Mouse (Mus musculus): ENCODE results near the gene Skap1. TPM values are rescaled to one million over a fixed set of nuclear protein-coding genes. Genes with fewer than 3 reads are reported as not detected.

The Skap1 gene
- polyA plus RNA-seq, 1 experiment from 2014 or later: 0.35 TPM

- Histone ChIP-seq H3K4me3 (ENCODE audit: low read depth, low read length) (no peak overlapping the region), H3K27ac (ENCODE audit: low read depth) (no peak overlapping the region), H3K36me3 (replicated peaks; ENCODE audit: insufficient read depth, low read length) (no peaks in the 10 kb centered on the region), H3K27me3 (ENCODE audit: insufficient read depth, low read length) (no peaks in the 10 kb centered on the region), H3K9ac (replicated peaks) (no peak overlapping the region), H3K4me2 (ENCODE audit: low read depth, low read length) (no peak overlapping the region), H3K4me1 (ENCODE audit: insufficient read depth) (no peaks in the 10 kb centered on the region), H3K9me3 (ENCODE audit: low read length) (no peaks in the 10 kb centered on the region)
- no peak for ATAC-seq
- no peak for TF ChIP-seq EP300 (IDR thresholded peaks at IDR 0.05; ENCODE audit: low read depth)
- TF ChIP-seq CTCF (IDR thresholded peaks at IDR 0.05; ENCODE audit: low read depth): 0 out of 2 replicates have a peak, but pooled peaks have one; percentile 11
- DNase-seq: no peak
- 38% methylated on average over 9 of the region's 9 CpGs for WGBS (ENCODE audit: insufficient replicate concordance)
Observed at GRCm38 (mm10) chr11:96729462-96729861, 265.1 kb downstream of the Skap1 start.

DNA sequence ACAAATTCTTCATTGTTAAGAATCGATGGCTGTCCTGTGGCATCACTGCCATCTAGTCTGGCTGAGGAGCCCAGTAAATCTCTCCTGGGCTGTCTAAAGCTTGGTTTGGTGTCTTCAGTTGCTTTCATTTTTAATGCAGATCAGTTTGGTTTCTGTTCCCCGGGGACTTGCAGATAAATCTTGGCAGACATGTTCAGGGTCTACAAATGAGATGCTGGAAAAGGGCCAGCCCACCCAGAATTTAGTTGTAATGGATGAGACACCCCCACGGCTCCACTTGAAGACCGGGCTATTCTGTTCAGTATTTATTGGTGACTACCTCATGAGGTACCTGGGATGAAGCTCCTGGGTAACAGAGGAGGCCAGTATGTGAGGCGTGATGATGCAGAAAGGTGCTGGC lies 265.9 kb downstream of the Skap1 start:
- H3K36me3 ChIP-seq (replicated peaks; ENCODE audit: insufficient read depth, low read length): no peaks in the 10 kb centered on the region
- H3K9me3 ChIP-seq (ENCODE audit: low read length): no peaks in the 10 kb centered on the region
- no peak overlapping the region for H3K9ac ChIP-seq (replicated peaks)
- no peak overlapping the region for H3K4me2 ChIP-seq (ENCODE audit: low read depth, low read length)
- no peak for ATAC-seq
- no peaks in the 10 kb centered on the region for H3K27me3 ChIP-seq (ENCODE audit: insufficient read depth, low read length)
- no peak overlapping the region for H3K4me3 ChIP-seq (ENCODE audit: low read depth, low read length)
- no peak for DNase-seq
- no peak for TF ChIP-seq EP300 (IDR thresholded peaks at IDR 0.05; ENCODE audit: low read depth)
- no peak for TF ChIP-seq CTCF (IDR thresholded peaks at IDR 0.05; ENCODE audit: low read depth)
- H3K27ac ChIP-seq (ENCODE audit: low read depth): no peak overlapping the region
- no peaks in the 10 kb centered on the region for H3K4me1 ChIP-seq (ENCODE audit: insufficient read depth)
- WGBS (ENCODE audit: insufficient replicate concordance): 65% methylated on average over 5 of the region's 5 CpGs

DNA sequence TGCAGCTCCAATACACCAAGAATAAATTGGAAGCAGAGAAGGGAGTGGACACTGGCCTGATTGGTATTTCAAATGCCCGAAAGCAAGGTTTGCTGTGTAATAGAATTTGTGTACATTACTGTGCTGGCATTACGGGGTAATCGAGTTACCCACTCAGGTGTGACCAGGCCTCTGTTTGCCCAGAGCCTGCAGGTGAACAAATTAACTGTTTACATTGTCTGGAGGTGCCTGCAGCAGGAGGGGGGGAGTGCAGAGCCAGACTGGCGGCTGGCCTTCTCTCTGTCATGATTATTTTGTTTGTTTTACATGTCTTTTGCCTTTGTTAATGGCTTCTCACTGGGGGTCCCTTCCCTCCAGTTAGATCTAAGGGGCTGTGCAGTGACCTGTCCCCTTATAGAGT lies 268.3 kb downstream of the Skap1 start:
- H3K4me2 ChIP-seq (ENCODE audit: low read depth, low read length): no peak overlapping the region
- H3K4me1 ChIP-seq (ENCODE audit: insufficient read depth): no peaks in the 10 kb centered on the region
- H3K27ac ChIP-seq (ENCODE audit: low read depth): no peak overlapping the region
- no peaks in the 10 kb centered on the region for H3K36me3 ChIP-seq (replicated peaks; ENCODE audit: insufficient read depth, low read length)
- no peak for ATAC-seq
- WGBS (ENCODE audit: insufficient replicate concordance): 57% methylated on average over 4 of the region's 4 CpGs
- no peak for TF ChIP-seq CTCF (IDR thresholded peaks at IDR 0.05; ENCODE audit: low read depth)
- TF ChIP-seq EP300 (IDR thresholded peaks at IDR 0.05; ENCODE audit: low read depth): no peak
- no peak for DNase-seq
- no peaks in the 10 kb centered on the region for H3K9me3 ChIP-seq (ENCODE audit: low read length)
- no peak overlapping the region for H3K9ac ChIP-seq (replicated peaks)
- peaks cover 4% of the 10 kb centered on the region for H3K27me3 ChIP-seq (ENCODE audit: insufficient read depth, low read length)
- no peak overlapping the region for H3K4me3 ChIP-seq (ENCODE audit: low read depth, low read length)

DNA sequence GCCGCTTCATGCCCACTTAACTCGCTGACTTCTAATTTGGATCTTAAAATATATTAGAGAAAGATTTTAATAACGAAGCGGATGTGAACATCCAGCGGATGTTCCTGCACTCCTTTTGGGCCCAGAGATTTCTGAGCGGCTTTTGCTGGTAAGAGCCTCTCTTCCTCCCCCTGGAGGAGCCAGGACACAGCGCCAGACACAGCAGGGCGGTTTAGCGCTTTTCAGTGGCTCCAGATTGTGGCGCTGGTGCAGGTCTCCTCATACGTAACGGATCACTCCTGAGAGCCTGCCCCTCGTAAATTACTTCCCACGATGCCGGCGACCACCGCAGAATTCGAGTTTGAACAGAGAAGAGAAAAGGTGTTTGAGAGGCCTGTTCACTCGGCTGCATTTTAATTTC lies 271.5 kb downstream of the Skap1 start:
- no peak overlapping the region for H3K9ac ChIP-seq (replicated peaks)
- H3K36me3 ChIP-seq (replicated peaks; ENCODE audit: insufficient read depth, low read length): no peaks in the 10 kb centered on the region
- peaks cover 4% of the 10 kb centered on the region for H3K27me3 ChIP-seq (ENCODE audit: insufficient read depth, low read length)
- no peak overlapping the region for H3K4me3 ChIP-seq (ENCODE audit: low read depth, low read length)
- ATAC-seq: no peak
- TF ChIP-seq CTCF (IDR thresholded peaks at IDR 0.05; ENCODE audit: low read depth): peak; percentile 51
- TF ChIP-seq EP300 (IDR thresholded peaks at IDR 0.05; ENCODE audit: low read depth): no peak
- H3K9me3 ChIP-seq (ENCODE audit: low read length): no peaks in the 10 kb centered on the region
- DNase-seq: peak; percentile 34
- H3K4me2 ChIP-seq (ENCODE audit: low read depth, low read length): peak overlapping the region; percentile 46
- no peaks in the 10 kb centered on the region for H3K4me1 ChIP-seq (ENCODE audit: insufficient read depth)
- 4% methylated on average over 19 of the region's 19 CpGs for WGBS (ENCODE audit: insufficient replicate concordance)
- no peak overlapping the region for H3K27ac ChIP-seq (ENCODE audit: low read depth)

GRCm38 (mm10) chr11:96736361-96736760 lies 272.0 kb downstream of the Skap1 start:
- DNase-seq (no peak), ATAC-seq (no peak)
- Histone ChIP-seq H3K4me2 (ENCODE audit: low read depth, low read length) (peak overlapping the region; percentile 46), H3K4me3 (ENCODE audit: low read depth, low read length) (no peak overlapping the region), H3K4me1 (ENCODE audit: insufficient read depth) (no peaks in the 10 kb centered on the region), H3K27ac (ENCODE audit: low read depth) (no peak overlapping the region), H3K36me3 (replicated peaks; ENCODE audit: insufficient read depth, low read length) (no peaks in the 10 kb centered on the region), H3K9ac (replicated peaks) (0 out of 2 replicates have a peak overlapping the region, but pooled peaks have one; percentile 18), H3K27me3 (ENCODE audit: insufficient read depth, low read length) (peaks cover 8% of the 10 kb centered on the region), H3K9me3 (ENCODE audit: low read length) (no peaks in the 10 kb centered on the region)
- 40% methylated on average over 11 of the region's 11 CpGs for WGBS (ENCODE audit: insufficient replicate concordance)
- TF ChIP-seq EP300 (IDR thresholded peaks at IDR 0.05; ENCODE audit: low read depth): no peak
- TF ChIP-seq CTCF (IDR thresholded peaks at IDR 0.05; ENCODE audit: low read depth): no peak

- H3K27me3 ChIP-seq (ENCODE audit: insufficient read depth, low read length): peaks cover 15% of the 10 kb centered on the region
Observed at GRCm38 (mm10) chr11:96737673-96738471, 273.5 kb downstream of the Skap1 start.

More at GRCm38 (mm10) chr11:96737673-96738471, 273.5 kb downstream of the Skap1 start:
- Histone ChIP-seq H3K4me2 (ENCODE audit: low read depth, low read length) (no peak overlapping the region), H3K9me3 (ENCODE audit: low read length) (no peaks in the 10 kb centered on the region), H3K9ac (replicated peaks) (no peak overlapping the region), H3K36me3 (replicated peaks; ENCODE audit: insufficient read depth, low read length) (no peaks in the 10 kb centered on the region), H3K4me1 (ENCODE audit: insufficient read depth) (no peaks in the 10 kb centered on the region), H3K4me3 (ENCODE audit: low read depth, low read length) (no peak overlapping the region), H3K27ac (ENCODE audit: low read depth) (no peak overlapping the region)
- no peak for ATAC-seq
- DNase-seq: no peak
- 73% methylated on average over 14 of the region's 14 CpGs for WGBS (ENCODE audit: insufficient replicate concordance)
- no peak for TF ChIP-seq CTCF (IDR thresholded peaks at IDR 0.05; ENCODE audit: low read depth)
- no peak for TF ChIP-seq EP300 (IDR thresholded peaks at IDR 0.05; ENCODE audit: low read depth)

Data from liver, postnatal 0 days (tissue).